Mouse (Mus musculus): ENCODE measurements around the gene Olfr867.

DNA sequence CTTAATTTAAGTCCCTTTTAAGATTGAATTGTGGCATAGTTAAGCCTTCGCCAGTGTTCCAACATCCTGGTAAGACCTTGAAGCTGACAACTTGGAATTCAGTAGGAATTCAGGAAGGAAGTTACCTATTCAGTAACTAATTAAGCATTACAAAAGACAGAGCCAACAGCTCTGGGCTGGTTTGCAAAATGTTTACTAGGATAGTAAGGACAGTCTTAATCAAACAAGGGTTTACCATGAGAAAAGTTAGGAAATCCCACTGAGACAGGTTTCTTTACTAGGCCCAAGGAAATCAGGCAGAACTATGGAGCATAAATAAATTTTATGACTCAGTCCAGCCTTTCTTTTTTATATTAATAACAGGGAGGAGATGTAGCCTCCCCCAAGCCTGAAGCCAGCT, 13.9 kb upstream of the Olfr867 start:
- no peak for TF ChIP-seq CTCF (IDR thresholded peaks at IDR 0.05; ENCODE audit: low read depth)
- no peak for TF ChIP-seq EP300 (IDR thresholded peaks at IDR 0.05; ENCODE audit: low read depth)

Measured in liver, embryonic 14.5 days (tissue).